Mouse (Mus musculus) gastrocnemius, postnatal 36 days (tissue): ENCODE results near the gene D430019H16Rik. TPM values are rescaled to one million over a fixed set of nuclear protein-coding genes. Genes with fewer than 3 reads are reported as not detected.

ENCODE experiments used
- DNase-seq, 2 experiments: peaks; one replicate each; pipeline ENCODE4 v3.0.0; 2022
- intact Hi-C: fragments of 180-260 bp; cut with DNase I; formaldehyde crosslinking; loops from one replicate; pipeline ENCODE4 v1.15.1; 2025
- total RNA-seq, 2 experiments: library from RNA; stranded (reverse); gene quantifications; 2 replicates each; pipeline ENCODE4 v1.2.3; 2021

D430019H16Rik gene
- total RNA-seq, 2 experiments from 2014 or later, result 0.23 to 0.42 TPM

GRCm38 (mm10) chr12:105531724-105532371, 78.2 kb downstream of the D430019H16Rik start:
- intact Hi-C loops, result no loop called here
- no peak for DNase-seq

DNA sequence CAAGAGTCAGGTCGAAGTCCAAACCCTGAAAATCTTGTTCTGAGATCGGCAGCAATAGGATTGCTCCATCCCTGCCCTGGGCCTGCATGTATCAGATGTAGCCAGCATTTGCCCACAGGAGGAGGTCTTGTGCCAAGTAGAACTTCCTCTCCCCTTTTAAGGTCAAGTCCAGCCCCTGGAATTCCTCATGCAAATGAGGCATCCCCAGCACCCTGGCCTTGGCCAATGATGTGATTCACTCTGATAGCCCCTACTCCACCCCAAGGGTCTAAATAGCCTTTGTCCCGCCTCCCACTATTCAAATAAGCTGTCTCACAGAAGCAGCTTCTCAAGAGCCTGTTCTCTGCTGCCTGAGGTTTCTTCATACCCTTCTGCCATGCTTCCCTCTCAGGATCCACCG, 81.2 kb downstream of the D430019H16Rik start:
- intact Hi-C loops, result no loop called here
- no peak for DNase-seq

DNA sequence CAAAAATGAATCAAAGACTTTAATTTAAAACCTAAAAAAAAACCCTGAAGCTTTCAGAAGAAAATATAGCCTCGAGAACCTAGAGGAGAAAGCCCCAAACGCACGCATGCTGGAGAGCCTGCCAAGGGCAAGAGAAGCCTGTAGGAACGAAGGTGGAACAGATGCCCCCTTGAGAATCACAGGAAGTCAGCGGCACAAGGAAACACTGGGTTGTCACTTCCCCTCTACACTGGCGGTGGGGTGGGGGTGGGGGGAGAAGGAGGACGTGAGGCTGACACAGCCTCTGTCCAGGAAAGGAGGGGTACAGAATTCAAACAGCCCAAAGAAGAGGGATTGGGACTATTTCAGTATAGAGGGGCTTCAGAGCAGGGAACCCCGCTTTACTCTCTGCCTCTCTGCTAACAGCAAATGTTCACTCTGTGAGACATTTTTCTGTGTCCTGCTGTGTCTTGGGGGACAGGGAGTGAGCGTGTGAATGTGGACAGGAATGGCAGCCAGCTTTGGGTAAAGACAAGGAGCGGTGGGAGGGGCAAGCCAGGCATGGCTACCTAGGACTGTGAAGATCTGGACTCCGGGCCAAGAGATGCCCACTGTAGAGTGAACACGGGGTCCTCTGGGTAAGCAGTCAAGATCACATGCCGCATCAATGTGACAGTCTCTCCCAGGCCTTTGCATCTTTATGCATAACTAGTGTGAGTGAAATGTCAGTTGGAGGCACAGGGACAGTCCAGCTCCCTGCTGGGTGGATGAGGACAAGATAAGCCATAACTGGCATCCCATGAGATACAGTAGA, 82.5 kb downstream of the D430019H16Rik start:
- intact Hi-C loops, result no loop called here
- no peak for DNase-seq

DNA sequence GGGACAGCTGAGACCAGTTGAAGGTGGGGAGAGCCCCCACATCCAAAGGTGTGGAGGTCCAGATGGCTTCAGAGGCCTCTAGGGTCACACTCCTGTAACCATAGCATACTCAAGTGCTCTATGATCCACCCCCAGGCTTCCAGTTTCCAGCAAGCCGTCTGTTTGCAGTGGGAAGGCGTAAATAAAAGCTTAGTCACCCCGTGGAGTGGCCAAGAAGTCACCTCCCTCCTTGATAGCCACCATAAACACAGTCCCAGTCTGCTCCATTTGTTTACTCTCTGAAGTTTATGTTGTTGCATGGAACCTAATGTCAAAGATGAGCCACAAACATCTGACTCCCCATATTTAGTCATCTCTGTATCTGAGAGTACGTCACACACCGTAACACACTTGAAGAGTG, 83.5 kb downstream of the D430019H16Rik start:
- no peak for DNase-seq
- intact Hi-C loops, result no loop called here

DNA sequence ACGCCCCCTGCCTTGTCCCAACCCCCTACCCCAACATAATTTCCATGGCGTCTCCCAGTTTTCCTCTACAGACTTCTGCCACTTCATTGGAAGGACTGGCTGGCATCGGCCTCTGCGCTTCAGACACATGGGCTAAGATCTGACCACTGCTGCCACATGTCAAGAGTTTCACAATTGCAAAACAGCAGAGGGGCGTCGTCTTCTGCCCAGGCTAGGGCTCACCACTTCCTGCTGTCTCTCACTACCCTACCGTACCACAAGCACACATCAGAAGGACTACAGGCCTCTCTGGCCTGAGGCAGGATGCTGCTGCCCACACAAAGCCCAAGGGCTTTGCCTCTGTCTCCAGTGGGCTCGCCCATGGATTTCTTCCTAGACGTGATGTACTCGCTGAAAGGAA, 86.0 kb downstream of the D430019H16Rik start:
- DNase-seq, result no peak
- intact Hi-C loops, result no loop called here

GRCm38 (mm10) chr12:105541590-105542402, 88.1 kb downstream of the D430019H16Rik start:
- DNase-seq, result no peak
- intact Hi-C loops, result no loop called here

- no peak for DNase-seq
Measured at GRCm38 (mm10) chr12:105542513-105542912, 88.9 kb downstream of the D430019H16Rik start.

More at GRCm38 (mm10) chr12:105542513-105542912, 88.9 kb downstream of the D430019H16Rik start:
- intact Hi-C loops, result no loop called here

Other genes starting within 250 kb of the D430019H16Rik start
- gene Tcl1, start 231.1 kb upstream of the D430019H16Rik start, total RNA-seq, result not detected
- gene Tunar, start 120.0 kb upstream of the D430019H16Rik start, total RNA-seq, result not detected
- under 1 TPM; 0.52 to 0.66 TPM for gene Bdkrb2, start 109.4 kb downstream of the D430019H16Rik start, total RNA-seq
- gene Bdkrb1, start 149.2 kb downstream of the D430019H16Rik start, total RNA-seq, result under 1 TPM in 1 of 2 experiments, not detected in 1; 0.20 TPM
- 1 to 10 TPM; 5.1 to 5.6 TPM for gene Gskip, start 231.0 kb downstream of the D430019H16Rik start, total RNA-seq
- gene Atg2b, start 231.4 kb downstream of the D430019H16Rik start, total RNA-seq, result 10 to 100 TPM; 15.0 to 16.7 TPM